9 mouse cellular contexts compared by ENCODE assay signal in genomic region chr5:146221722-146222121, GRCm38 (mm10). TPM values are rescaled to one million over a fixed set of nuclear protein-coding genes. Genes with fewer than 3 reads are reported as not detected.
DNase-seq lines count a peak whose midpoint lies in the region; ATAC-seq and TF ChIP-seq lines count a peak whose summit lies in the region.
"Had no signal": no experiment of that assay in that cellular context is flagged by ENCODE, and none has a peak within 500 bp of the region (broad histone marks: within the 10 kb centered on the region; RNA-seq: fewer than 3 reads in every experiment).

No protein-coding gene starts in this region.

- peak overlapping the region; percentile 99 for H3K27ac ChIP-seq in lung, embryonic 15.5 days
- peak overlapping the region; percentile 88 for H3K27ac ChIP-seq in forebrain, embryonic 11.5 days (ENCODE audit: low read depth, low read length)
- H3K27ac ChIP-seq in limb, embryonic 12.5 days = peak overlapping the region; percentile 96
- H3K27ac ChIP-seq in small intestine, adult 2 months (ENCODE audit: insufficient read depth, low read depth, low read length) = peak overlapping the region; percentile 98

- peak overlapping the region; percentile 85 for H3K4me3 ChIP-seq in lung, embryonic 15.5 days
- peak overlapping the region; percentile 50 for H3K4me3 ChIP-seq in forebrain, embryonic 11.5 days (ENCODE audit: low read depth, low read length)
- H3K4me3 ChIP-seq in limb, embryonic 12.5 days (replicated peaks) = peak overlapping the region; percentile 71
- peak overlapping the region; percentile 72; the same call in 1 of the 2 replicates for H3K4me3 ChIP-seq in small intestine, adult 2 months (ENCODE audit: low read depth, low read length)

- DNase-seq in lung, postnatal 36 days = no peak
- no peak for DNase-seq in forebrain, embryonic 11.5 days (ENCODE audit: low spot score)
- no peak for DNase-seq in ovary, postnatal 10 days (ENCODE audit: low spot score)
- no peak for DNase-seq in layer of hippocampus, adult 8-10 months (ENCODE audit: low spot score in 2 of 2)
- no peak for DNase-seq in ovary, postnatal 14 days (ENCODE audit: low spot score)

- peaks cover 8% of the 10 kb centered on the region for H3K4me1 ChIP-seq in lung, embryonic 15.5 days
- H3K4me1 ChIP-seq in forebrain, embryonic 11.5 days (replicated peaks; ENCODE audit: control insufficient read depth, insufficient read depth, low read length) = peaks cover 5% of the 10 kb centered on the region; the same call in 1 of the 2 replicates
- H3K4me1 ChIP-seq in limb, embryonic 12.5 days (replicated peaks) = peaks cover 8% of the 10 kb centered on the region
- H3K4me1 ChIP-seq in small intestine, adult 2 months (ENCODE audit: control insufficient read depth, insufficient read depth, insufficient read length, low read length) = peaks cover 3% of the 10 kb centered on the region; the same call in 1 of the 2 replicates

- peak overlapping the region; percentile 63 for H3K4me2 ChIP-seq in lung, embryonic 15.5 days
- H3K4me2 ChIP-seq in forebrain, embryonic 11.5 days (ENCODE audit: low read depth, low read length, severe bottlenecking) = peak overlapping the region; percentile 74
- H3K4me2 ChIP-seq in limb, embryonic 12.5 days = peak overlapping the region; percentile 62

- peak overlapping the region; percentile 85 for H3K9ac ChIP-seq in lung, embryonic 15.5 days
- H3K9ac ChIP-seq in forebrain, embryonic 11.5 days (ENCODE audit: low read length) = peak overlapping the region; percentile 79
- H3K9ac ChIP-seq in limb, embryonic 12.5 days (replicated peaks) = peak overlapping the region; percentile 81

- 31% methylated on average over 6 of the region's 6 CpGs for WGBS in lung, embryonic 15.5 days
- 34% methylated on average over 6 of the region's 6 CpGs for WGBS in forebrain, embryonic 11.5 days
- WGBS in limb, embryonic 12.5 days = 34% methylated on average over 6 of the region's 6 CpGs
- WGBS in small intestine, adult 2 months = 30% methylated on average over 6 of the region's 6 CpGs

- H3K36me3 ChIP-seq in lung, embryonic 15.5 days = peaks cover 21% of the 10 kb centered on the region
- H3K36me3 ChIP-seq in forebrain, embryonic 11.5 days (ENCODE audit: control insufficient read depth, insufficient read depth, low read length) = no peaks in the 10 kb centered on the region; the same call in 1 of the 2 replicates
- peaks cover 28% of the 10 kb centered on the region for H3K36me3 ChIP-seq in limb, embryonic 12.5 days
- H3K36me3 ChIP-seq in small intestine, adult 2 months (ENCODE audit: control insufficient read depth, insufficient read depth, low read length) = peaks cover 17% of the 10 kb centered on the region

- no peaks in the 10 kb centered on the region for H3K9me3 ChIP-seq in lung, embryonic 15.5 days
- H3K9me3 ChIP-seq in forebrain, embryonic 11.5 days (ENCODE audit: control insufficient read depth, low read length) = no peaks in the 10 kb centered on the region
- no peaks in the 10 kb centered on the region for H3K9me3 ChIP-seq in limb, embryonic 12.5 days

- H3K27me3 ChIP-seq in lung, embryonic 15.5 days = no peaks in the 10 kb centered on the region
- no peaks in the 10 kb centered on the region for H3K27me3 ChIP-seq in forebrain, embryonic 11.5 days (ENCODE audit: control insufficient read depth, insufficient read depth, low read length)
- H3K27me3 ChIP-seq in limb, embryonic 12.5 days = no peaks in the 10 kb centered on the region
- no peaks in the 10 kb centered on the region for H3K27me3 ChIP-seq in small intestine, adult 2 months (ENCODE audit: control insufficient read depth, insufficient read depth, low read length)

- no peak for TF ChIP-seq CTCF in small intestine, adult 2 months (IDR thresholded peaks at IDR 0.05; ENCODE audit: extremely low read depth, insufficient read length, insufficient replicate concordance, low read depth, low read length)

- no peak for ATAC-seq in lung, embryonic 15.5 days (ENCODE audit: borderline replicate concordance, extremely low read depth, low FRiP score, low TSS enrichment)
- no peak for ATAC-seq in forebrain, embryonic 11.5 days (replicated peaks; ENCODE audit: low FRiP score)
- no peak for ATAC-seq in limb, embryonic 12.5 days (ENCODE audit: insufficient number of reproducible peaks, insufficient read depth, low FRiP score, low TSS enrichment, low read depth)

- no peak for TF ChIP-seq POLR2A in small intestine, adult 2 months (IDR thresholded peaks at IDR 0.05; ENCODE audit: low read depth, low read length)

RNA-seq across cellular contexts. Expression of gene Rnf6, which starts 0.4 kb away (rescaled TPM):
- polyA plus RNA-seq in lung, embryonic 15.5 days (2015; fragmentation: Nextera tagmentation; extraction: Ambion mirVana) = 42.4 and 51.7 TPM in 2 replicates
- polyA plus RNA-seq in forebrain, embryonic 11.5 days (2014; fragmentation: Nextera tagmentation; extraction: Ambion mirVana) = 22.7 and 25.0 TPM in 2 replicates
- polyA plus RNA-seq in limb, embryonic 12.5 days (2016; fragmentation: Nextera tagmentation; extraction: Ambion mirVana) = 29.4 and 29.9 TPM in 2 replicates
- polyA plus RNA-seq in small intestine, adult 2 months (2012; rRNA removed) = 6.1 and 12.9 TPM in 2 replicates
- 10 to 100 TPM; 61.5 to 72.1 (median 64.0) TPM for total RNA-seq in layer of hippocampus, adult 8-10 months (2022)

RNA-seq across cellular contexts. Expression of gene Cdk8, which starts 9.3 kb away (rescaled TPM):
- 15.3 and 16.8 TPM in 2 replicates for polyA plus RNA-seq in lung, embryonic 15.5 days (2015; fragmentation: Nextera tagmentation; extraction: Ambion mirVana)
- 41.5 and 43.5 TPM in 2 replicates for polyA plus RNA-seq in forebrain, embryonic 11.5 days (2014; fragmentation: Nextera tagmentation; extraction: Ambion mirVana)
- polyA plus RNA-seq in limb, embryonic 12.5 days (2016; fragmentation: Nextera tagmentation; extraction: Ambion mirVana) = 30.1 and 31.3 TPM in 2 replicates
- polyA plus RNA-seq in small intestine, adult 2 months (2012; rRNA removed) = 19.8 and 31.7 TPM in 2 replicates
- total RNA-seq in layer of hippocampus, adult 8-10 months (2022) = 10 to 100 TPM; 37.7 to 47.3 (median 42.7) TPM

RNA-seq across cellular contexts. Expression of gene 1700001J03Rik, which starts 36.6 kb away (rescaled TPM):
- not detected in 2 replicates for polyA plus RNA-seq in lung, embryonic 15.5 days (2015; fragmentation: Nextera tagmentation; extraction: Ambion mirVana)
- polyA plus RNA-seq in forebrain, embryonic 11.5 days (2014; fragmentation: Nextera tagmentation; extraction: Ambion mirVana) = 0.33 TPM in 1 of 2 replicates, not detected in the other
- not detected in 2 replicates for polyA plus RNA-seq in limb, embryonic 12.5 days (2016; fragmentation: Nextera tagmentation; extraction: Ambion mirVana)
- 0.14 and 0.33 TPM in 2 replicates for polyA plus RNA-seq in small intestine, adult 2 months (2012; rRNA removed)
- total RNA-seq in layer of hippocampus, adult 8-10 months (2022) = 1 to 10 TPM; 1.6 to 3.8 (median 2.2) TPM

RNA-seq across cellular contexts. Expression of gene Gm6309, which starts 51.2 kb away (rescaled TPM):
- not detected in 2 replicates for polyA plus RNA-seq in lung, embryonic 15.5 days (2015; fragmentation: Nextera tagmentation; extraction: Ambion mirVana)
- polyA plus RNA-seq in forebrain, embryonic 11.5 days (2014; fragmentation: Nextera tagmentation; extraction: Ambion mirVana) = not detected in 2 replicates
- polyA plus RNA-seq in limb, embryonic 12.5 days (2016; fragmentation: Nextera tagmentation; extraction: Ambion mirVana) = not detected in 2 replicates
- not detected in 2 replicates for polyA plus RNA-seq in small intestine, adult 2 months (2012; rRNA removed)
- not detected for total RNA-seq in layer of hippocampus, adult 8-10 months (2022)
- total RNA-seq: adrenal gland, postnatal 25 days had no signal
